In genomic region chr12:37774591-37774990, GRCm38 (mm10) we compare ENCODE assay signal across 24 mouse cellular contexts. TPM values are rescaled to one million over a fixed set of nuclear protein-coding genes. Genes with fewer than 3 reads are reported as not detected.
DNase-seq lines count a peak whose midpoint lies in the region; ATAC-seq and TF ChIP-seq lines count a peak whose summit lies in the region.
"Had no signal": no experiment of that assay in that cellular context is flagged by ENCODE, and none has a peak within 500 bp of the region (broad histone marks: within the 10 kb centered on the region; RNA-seq: fewer than 3 reads in every experiment).

No protein-coding gene starts in this region.

- DNase-seq in embryo, embryonic 9.5 days (ENCODE audit: extremely low spot score): peak; percentile 6
- no peak for DNase-seq in embryo, embryonic 11 days
- no peak for DNase-seq in neural tube, embryonic 10.5 days (ENCODE audit: extremely low spot score, low spot score)
- no peak for DNase-seq in right cerebral cortex, postnatal 14 days
- no peak for DNase-seq in gastrocnemius, postnatal 10 days
- DNase-seq: adrenal gland, postnatal 25 days; cerebellum, adult 18-20 months; cerebellum, postnatal 36 days; gastrocnemius, adult 2 months; heart, adult 18-20 months; kidney, adult 8-10 months; kidney, postnatal 25 days; liver, postnatal 0 days; lung, postnatal 14 days; thymus, postnatal 25 days had no signal

- H3K27me3 ChIP-seq in neural tube, embryonic 12.5 days (replicated peaks): no peaks in the 10 kb centered on the region
- H3K27me3 ChIP-seq in forebrain, embryonic 15.5 days: no peaks in the 10 kb centered on the region
- H3K27me3 ChIP-seq: heart, embryonic 13.5 days had no signal

- no peaks in the 10 kb centered on the region for H3K36me3 ChIP-seq in neural tube, embryonic 12.5 days
- H3K36me3 ChIP-seq in forebrain, embryonic 15.5 days: no peaks in the 10 kb centered on the region
- H3K36me3 ChIP-seq: embryonic facial prominence, embryonic 10.5 days; heart, embryonic 13.5 days; limb, embryonic 10.5 days had no signal

- H3K9ac ChIP-seq in neural tube, embryonic 12.5 days: no peak overlapping the region
- H3K9ac ChIP-seq in forebrain, embryonic 15.5 days (replicated peaks): no peak overlapping the region
- H3K9ac ChIP-seq: heart, embryonic 13.5 days; liver, postnatal 0 days had no signal

- H3K4me2 ChIP-seq in neural tube, embryonic 12.5 days (replicated peaks): no peak overlapping the region
- no peak overlapping the region for H3K4me2 ChIP-seq in forebrain, embryonic 15.5 days (replicated peaks)

- H3K9me3 ChIP-seq in neural tube, embryonic 12.5 days: no peaks in the 10 kb centered on the region
- H3K9me3 ChIP-seq in forebrain, embryonic 15.5 days: no peaks in the 10 kb centered on the region
- H3K9me3 ChIP-seq: embryonic facial prominence, embryonic 10.5 days; heart, embryonic 13.5 days; limb, embryonic 10.5 days had no signal

- H3K4me1 ChIP-seq in neural tube, embryonic 12.5 days: no peaks in the 10 kb centered on the region
- H3K4me1 ChIP-seq in forebrain, embryonic 15.5 days: peaks cover 11% of the 10 kb centered on the region
- no peaks in the 10 kb centered on the region for H3K4me1 ChIP-seq in olfactory bulb, adult 2 months (ENCODE audit: control insufficient read depth, insufficient read depth, low read length)
- H3K4me1 ChIP-seq: heart, embryonic 13.5 days had no signal

- no peak overlapping the region for H3K4me3 ChIP-seq in neural tube, embryonic 12.5 days
- H3K4me3 ChIP-seq in forebrain, embryonic 15.5 days: no peak overlapping the region
- no peak overlapping the region for H3K4me3 ChIP-seq in olfactory bulb, adult 2 months (ENCODE audit: insufficient read depth, low read depth, low read length)
- H3K4me3 ChIP-seq: heart, embryonic 13.5 days had no signal

- no peak for TF ChIP-seq CTCF in olfactory bulb, adult 2 months (IDR thresholded peaks at IDR 0.05; ENCODE audit: insufficient read depth, low read depth, low read length)

- 31% methylated on average over 2 of the region's 2 CpGs for WGBS in neural tube, embryonic 12.5 days
- WGBS in forebrain, embryonic 15.5 days: 28% methylated on average over 2 of the region's 2 CpGs
- WGBS in olfactory bulb, adult 2 months: 55% methylated on average over 2 of the region's 2 CpGs

- peak; percentile 35; the same call in 1 of the 2 replicates for ATAC-seq in neural tube, embryonic 12.5 days (ENCODE audit: low FRiP score, low read depth)
- ATAC-seq in forebrain, embryonic 15.5 days (replicated peaks): peak; percentile 42
- ATAC-seq: activated CD4-positive, CD25-positive, alpha-beta regulatory T cell, adult 4 months; inflammation-experienced regulatory T-cells, adult 6 months; liver, postnatal 0 days had no signal

- TF ChIP-seq POLR2A in olfactory bulb, adult 2 months (IDR thresholded peaks at IDR 0.05; ENCODE audit: insufficient read depth, low read depth, low read length): no peak

- no peak overlapping the region for H3K27ac ChIP-seq in neural tube, embryonic 12.5 days
- H3K27ac ChIP-seq in forebrain, embryonic 15.5 days (replicated peaks): peak overlapping the region; percentile 78
- H3K27ac ChIP-seq in olfactory bulb, adult 2 months (ENCODE audit: insufficient read depth, low read depth, low read length): peak overlapping the region; percentile 87
- H3K27ac ChIP-seq: embryonic facial prominence, embryonic 10.5 days; gastrocnemius, adult 2 months; heart, embryonic 13.5 days; limb, embryonic 10.5 days had no signal

RNA-seq across cellular contexts. Expression of gene Dgkb, which starts 42.9 kb away (rescaled TPM):
- 2.0 and 2.5 TPM in 2 replicates for polyA plus RNA-seq in neural tube, embryonic 12.5 days (2016; fragmentation: Nextera tagmentation; extraction: Ambion mirVana)
- polyA plus RNA-seq in forebrain, embryonic 15.5 days (2015; fragmentation: Nextera tagmentation; extraction: Ambion mirVana): 5.2 and 6.0 TPM in 2 replicates
- polyA plus RNA-seq in olfactory bulb, adult 2 months (2012; ENCODE audit: insufficient read depth, insufficient read length, low replicate concordance, missing spikeins): 165 TPM in 1 of 2 replicates, not detected in the other
- 1 to 10 TPM; 1.9 to 2.6 TPM for total RNA-seq in gastrocnemius, postnatal 10 days (2021)
- total RNA-seq: megakaryocyte, adult 5-6 weeks had no signal
- polyA plus RNA-seq: limb, embryonic 10.5 days; liver, postnatal 0 days had no signal
